ENCODE assay signal across 22 mouse cellular contexts in the genomic region with DNA sequence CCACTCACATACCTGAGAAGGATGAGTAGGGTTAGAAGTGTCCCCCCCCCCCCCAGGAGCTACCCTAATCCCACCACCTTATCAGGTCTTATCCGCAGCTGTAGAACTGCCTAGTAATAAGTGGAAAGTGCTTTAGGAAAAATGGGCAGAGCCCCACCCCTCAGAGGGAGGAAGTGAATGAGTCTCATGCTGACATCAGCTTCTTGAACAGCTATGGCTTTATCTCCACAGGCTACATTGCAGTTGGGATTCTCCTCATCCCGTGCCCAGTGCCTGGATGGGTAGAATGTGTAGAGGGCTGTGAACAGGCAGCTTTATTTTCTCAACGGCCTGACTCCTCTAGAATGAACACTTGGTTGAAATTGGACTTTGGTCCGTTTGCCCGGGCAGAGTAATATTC. TPM values are rescaled to one million over a fixed set of nuclear protein-coding genes. Genes with fewer than 3 reads are reported as not detected.
DNase-seq lines count a peak whose midpoint lies in the region; ATAC-seq and TF ChIP-seq lines count a peak whose summit lies in the region.
"Had no signal": no experiment of that assay in that cellular context is flagged by ENCODE, and none has a peak within 500 bp of the region (broad histone marks: within the 10 kb centered on the region; RNA-seq: fewer than 3 reads in every experiment).

No protein-coding gene starts in this region.

- H3K27me3 ChIP-seq in heart, embryonic 10.5 days (ENCODE audit: insufficient read depth, poor library complexity, severe bottlenecking): no peaks in the 10 kb centered on the region
- H3K27me3 ChIP-seq in midbrain, embryonic 10.5 days (ENCODE audit: low read depth, poor library complexity, severe bottlenecking): no peaks in the 10 kb centered on the region
- no peaks in the 10 kb centered on the region for H3K27me3 ChIP-seq in midbrain, embryonic 11.5 days (ENCODE audit: control insufficient read depth, insufficient read depth, low read length)
- no peaks in the 10 kb centered on the region for H3K27me3 ChIP-seq in liver, embryonic 12.5 days (replicated peaks)
- no peaks in the 10 kb centered on the region for H3K27me3 ChIP-seq in stomach, postnatal 0 days (ENCODE audit: control insufficient read depth, insufficient read depth, low read length)
- H3K27me3 ChIP-seq in hindbrain, embryonic 10.5 days (ENCODE audit: insufficient read depth, poor library complexity, severe bottlenecking): no peaks in the 10 kb centered on the region
- H3K27me3 ChIP-seq: embryonic facial prominence, embryonic 13.5 days; hindbrain, embryonic 12.5 days; neural tube, embryonic 12.5 days had no signal

- no peak for DNase-seq in heart, embryonic 10.5 days (ENCODE audit: low spot score)
- no peak for DNase-seq in heart, postnatal 10 days
- DNase-seq in midbrain, embryonic 10.5 days (ENCODE audit: low spot score): no peak
- DNase-seq in midbrain, embryonic 11.5 days (ENCODE audit: low spot score, missing footprints): no peak
- DNase-seq in stomach, postnatal 0 days (ENCODE audit: low spot score): peak; percentile 42
- DNase-seq in gastrocnemius, postnatal 10 days: no peak
- DNase-seq in hindbrain, embryonic 10.5 days (ENCODE audit: low spot score): no peak
- DNase-seq: adrenal gland, postnatal 25 days; cerebellum, adult 11 months; layer of hippocampus, postnatal 36 days; left cerebral cortex, postnatal 4 days; lung, embryonic 14.5 days; right cerebral cortex, postnatal 14 days; thymus, postnatal 14 days had no signal

- H3K4me1 ChIP-seq in heart, embryonic 10.5 days: peaks cover 35% of the 10 kb centered on the region
- peaks cover 33% of the 10 kb centered on the region for H3K4me1 ChIP-seq in midbrain, embryonic 10.5 days
- H3K4me1 ChIP-seq in midbrain, embryonic 11.5 days (ENCODE audit: control insufficient read depth, insufficient read depth, low read length): peaks cover 19% of the 10 kb centered on the region
- peaks cover 93% of the 10 kb centered on the region for H3K4me1 ChIP-seq in liver, embryonic 12.5 days
- H3K4me1 ChIP-seq in stomach, postnatal 0 days (replicated peaks; ENCODE audit: control insufficient read depth, insufficient read depth): peaks cover 7% of the 10 kb centered on the region
- H3K4me1 ChIP-seq in hindbrain, embryonic 10.5 days (replicated peaks): peaks cover 35% of the 10 kb centered on the region

- no peaks in the 10 kb centered on the region for H3K9me3 ChIP-seq in heart, embryonic 10.5 days
- no peaks in the 10 kb centered on the region for H3K9me3 ChIP-seq in midbrain, embryonic 10.5 days (replicated peaks)
- H3K9me3 ChIP-seq in midbrain, embryonic 11.5 days (ENCODE audit: control insufficient read depth, low read length): no peaks in the 10 kb centered on the region
- H3K9me3 ChIP-seq in liver, embryonic 12.5 days (replicated peaks): no peaks in the 10 kb centered on the region
- no peaks in the 10 kb centered on the region for H3K9me3 ChIP-seq in stomach, postnatal 0 days (ENCODE audit: control insufficient read depth, low read length)
- no peaks in the 10 kb centered on the region for H3K9me3 ChIP-seq in hindbrain, embryonic 10.5 days
- H3K9me3 ChIP-seq: embryonic facial prominence, embryonic 13.5 days; hindbrain, embryonic 12.5 days; neural tube, embryonic 12.5 days had no signal

- no peak overlapping the region for H3K4me2 ChIP-seq in midbrain, embryonic 11.5 days
- peak overlapping the region; percentile 58 for H3K4me2 ChIP-seq in liver, embryonic 12.5 days
- H3K4me2 ChIP-seq in stomach, postnatal 0 days (replicated peaks; ENCODE audit: low read depth): no peak overlapping the region
- H3K4me2 ChIP-seq: embryonic facial prominence, embryonic 13.5 days; hindbrain, embryonic 12.5 days; lung, embryonic 14.5 days; neural tube, embryonic 12.5 days had no signal

- intact Hi-C loops in heart, postnatal 10 days (cut with DNase I): no loop called here

- H3K4me3 ChIP-seq in heart, embryonic 10.5 days: no peak overlapping the region
- H3K4me3 ChIP-seq in midbrain, embryonic 10.5 days: no peak overlapping the region
- H3K4me3 ChIP-seq in midbrain, embryonic 11.5 days (ENCODE audit: low read depth, low read length): no peak overlapping the region
- no peak overlapping the region for H3K4me3 ChIP-seq in liver, embryonic 12.5 days
- no peak overlapping the region for H3K4me3 ChIP-seq in stomach, postnatal 0 days (ENCODE audit: low read depth, low read length)
- H3K4me3 ChIP-seq in hindbrain, embryonic 10.5 days: no peak overlapping the region
- H3K4me3 ChIP-seq: embryonic facial prominence, embryonic 13.5 days; hindbrain, embryonic 12.5 days; neural tube, embryonic 12.5 days had no signal

- no peak for ATAC-seq in midbrain, embryonic 11.5 days (ENCODE audit: low FRiP score)
- peak; percentile 66 for ATAC-seq in liver, embryonic 12.5 days
- no peak for ATAC-seq in stomach, postnatal 0 days (ENCODE audit: low FRiP score, low TSS enrichment)
- ATAC-seq: activated CD4-positive, CD25-positive, alpha-beta regulatory T cell, adult 4 months; forebrain, embryonic 14.5 days had no signal

- TF ChIP-seq EP300 in stomach, postnatal 0 days (optimal IDR thresholded peaks at IDR 0.05): no peak

- 69% methylated on average over 5 of the region's 5 CpGs for WGBS in heart, embryonic 10.5 days
- WGBS in midbrain, embryonic 10.5 days: 82% methylated on average over 5 of the region's 5 CpGs
- 89% methylated on average over 5 of the region's 5 CpGs for WGBS in midbrain, embryonic 11.5 days
- WGBS in liver, embryonic 12.5 days (ENCODE audit: insufficient replicate concordance): 34% methylated on average over 5 of the region's 5 CpGs
- 80% methylated on average over 5 of the region's 5 CpGs for WGBS in stomach, postnatal 0 days
- WGBS in hindbrain, embryonic 10.5 days: 88% methylated on average over 5 of the region's 5 CpGs

- H3K27ac ChIP-seq in heart, embryonic 10.5 days: peak overlapping the region; percentile 56; the same call in 1 of the 2 replicates
- H3K27ac ChIP-seq in midbrain, embryonic 10.5 days (replicated peaks): 0 out of 2 replicates have a peak overlapping the region, but pooled peaks have one; percentile 28
- no peak overlapping the region for H3K27ac ChIP-seq in midbrain, embryonic 11.5 days (ENCODE audit: low read depth, low read length)
- peak overlapping the region; percentile 97 for H3K27ac ChIP-seq in liver, embryonic 12.5 days
- no peak overlapping the region for H3K27ac ChIP-seq in stomach, postnatal 0 days (replicated peaks)
- H3K27ac ChIP-seq in hindbrain, embryonic 10.5 days: no peak overlapping the region
- H3K27ac ChIP-seq: embryonic facial prominence, embryonic 13.5 days; hindbrain, embryonic 12.5 days; macrophage; neural tube, embryonic 12.5 days had no signal

- H3K36me3 ChIP-seq in heart, embryonic 10.5 days: 0 out of 2 replicates have a peak, but pooled peaks cover 5% of the 10 kb centered on the region
- H3K36me3 ChIP-seq in midbrain, embryonic 10.5 days: peaks cover 12% of the 10 kb centered on the region
- no peaks in the 10 kb centered on the region for H3K36me3 ChIP-seq in midbrain, embryonic 11.5 days (ENCODE audit: control insufficient read depth, insufficient read depth, low read length)
- peaks cover 38% of the 10 kb centered on the region for H3K36me3 ChIP-seq in liver, embryonic 12.5 days
- H3K36me3 ChIP-seq in stomach, postnatal 0 days (ENCODE audit: control insufficient read depth, insufficient read depth, low read length): no peaks in the 10 kb centered on the region
- H3K36me3 ChIP-seq in hindbrain, embryonic 10.5 days: peaks cover 18% of the 10 kb centered on the region

- no peak overlapping the region for H3K9ac ChIP-seq in midbrain, embryonic 11.5 days (ENCODE audit: low read length)
- peak overlapping the region; percentile 67 for H3K9ac ChIP-seq in liver, embryonic 12.5 days
- H3K9ac ChIP-seq in stomach, postnatal 0 days (ENCODE audit: low read length): no peak overlapping the region
- H3K9ac ChIP-seq: embryonic facial prominence, embryonic 13.5 days; hindbrain, embryonic 12.5 days; lung, embryonic 14.5 days; neural tube, embryonic 12.5 days had no signal

- TF ChIP-seq CTCF in stomach, postnatal 0 days (IDR thresholded peaks at IDR 0.05; ENCODE audit: low read depth): no peak

RNA-seq across cellular contexts. Expression of a gene that starts 28.1 kb away (rescaled TPM):
- 0.28 and 0.31 TPM in 2 replicates for polyA plus RNA-seq in heart, embryonic 10.5 days (2016; fragmentation: Nextera tagmentation; extraction: Ambion mirVana)
- total RNA-seq in heart, postnatal 10 days (2021): under 1 TPM in 1 of 2 experiments, not detected in 1; 0.07 TPM
- 0.46 and 0.67 TPM in 2 replicates for polyA plus RNA-seq in midbrain, embryonic 10.5 days (2016; fragmentation: Nextera tagmentation; extraction: Ambion mirVana)
- 0.17 and 0.20 TPM in 2 replicates for polyA plus RNA-seq in midbrain, embryonic 11.5 days (2014; fragmentation: Nextera tagmentation; extraction: Ambion mirVana)
- 0.24 and 0.35 TPM in 2 replicates for polyA plus RNA-seq in liver, embryonic 12.5 days (2016; fragmentation: Nextera tagmentation; extraction: Ambion mirVana)
- 19.2 and 22.7 TPM in 2 replicates for polyA plus RNA-seq in stomach, postnatal 0 days (2015; fragmentation: Nextera tagmentation; extraction: Ambion mirVana)
- not detected for total RNA-seq in gastrocnemius, postnatal 10 days (2021)
- polyA plus RNA-seq in hindbrain, embryonic 10.5 days (2016; fragmentation: Nextera tagmentation; extraction: Ambion mirVana): 0.60 and 1.1 TPM in 2 replicates
- total RNA-seq: left cerebral cortex, postnatal 4 days had no signal
- polyA plus RNA-seq: heart, embryonic 14.5 days; macrophage had no signal

Comparison
In these comparisons a context has a peak if more than half of its experiments do, and no peak if none do; other contexts are left out.
1. H3K27ac ChIP-seq: peak in heart, embryonic 10.5 days (single experiment), midbrain, embryonic 10.5 days (single experiment) and liver, embryonic 12.5 days (single experiment); none in midbrain, embryonic 11.5 days (single experiment), stomach, postnatal 0 days (single experiment) and hindbrain, embryonic 10.5 days (single experiment).